Mouse (Mus musculus) embryonic facial prominence, embryonic 12.5 days (tissue): Measurements from ENCODE around the gene Slc44a2. TPM values are rescaled to one million over a fixed set of nuclear protein-coding genes. Genes with fewer than 3 reads are reported as not detected.
"Not testable (repeated sequence)": the region's sequence is repeated elsewhere in the genome, so short reads cannot be mapped to it uniquely, and the experiment has no call there.

Experiments used
- ATAC-seq: fragments of 200-750 bp; cut with Nextera tagmentation; 2 replicates; pipeline ENCODE4 v1.8.0; 2017; ENCODE audit not compliant: insufficient number of reproducible peaks, insufficient read depth, low FRiP score, low TSS enrichment
- H3K27ac ChIP-seq: fragments of 300-500 bp; sonication (generic); 2 replicates; pipeline ENCODE4 v1.5.1; 2016; ENCODE audit warnings: mild to moderate bottlenecking
- H3K27me3 ChIP-seq: fragments of 300-500 bp; sonication (generic); 2 replicates; pipeline ENCODE4 v1.6.1; 2016; ENCODE audit warnings: mild to moderate bottlenecking, moderate library complexity
- H3K36me3 ChIP-seq: fragments of 300-500 bp; sonication (generic); 2 replicates; pipeline ENCODE4 v1.6.1; 2016; ENCODE audit warnings: mild to moderate bottlenecking
- H3K4me1 ChIP-seq: fragments of 300-500 bp; sonication (generic); 2 replicates; pipeline ENCODE4 v1.6.1; 2016
- H3K4me2 ChIP-seq: fragments of 300-500 bp; sonication (generic); replicated peaks from 2 replicates; pipeline ENCODE4 v1.6.1; 2016; ENCODE audit warnings: mild to moderate bottlenecking, moderate library complexity
- H3K4me3 ChIP-seq: fragments of 300-500 bp; sonication (generic); 2 replicates; pipeline ENCODE4 v1.5.1; 2016; ENCODE audit warnings: mild to moderate bottlenecking
- H3K9ac ChIP-seq: fragments of 300-500 bp; sonication (generic); 2 replicates; pipeline ENCODE4 v1.6.1; 2016; ENCODE audit warnings: mild to moderate bottlenecking, moderate library complexity
- H3K9me3 ChIP-seq: fragments of 300-500 bp; sonication (generic); 2 replicates; pipeline ENCODE4 v1.6.1; 2016; ENCODE audit warnings: mild to moderate bottlenecking, moderate library complexity
- WGBS: fragments of 180-500 bp; shearing (Covaris S2); methylation state at CpG from one replicate; pipeline ENCODE4 v1.1.7; 2016; 5-methylcytosine and 5-hydroxymethylcytosine counted together
- polyA plus RNA-seq: library from polyadenylated mRNA; unstranded; fragments of >200 nt; fragmentation: Nextera tagmentation; extraction: Ambion mirVana; gene quantifications from 2 replicates; pipeline ENCODE4 v1.2.1, GENCODE M21; 2016

Slc44a2 gene
- polyA plus RNA-seq, 1 experiment from 2014 or later: 117 TPM

- Histone ChIP-seq H3K36me3 (0 out of 2 replicates have a peak, but pooled peaks cover 3% of the 10 kb centered on the region), H3K27ac (no peak overlapping the region), H3K4me3 (no peak overlapping the region; the same call in 1 of the 2 replicates), H3K4me1 (peaks cover 15% of the 10 kb centered on the region), H3K9ac (no peak overlapping the region), H3K9me3 (no peaks in the 10 kb centered on the region), H3K4me2 (peak overlapping the region; percentile 94), H3K27me3 (no peaks in the 10 kb centered on the region)
- 81% methylated on average over 19 of the region's 19 CpGs for WGBS
- no peak for ATAC-seq
Observed at GRCm38 (mm10) chr9:21322211-21322916, 1.9 kb downstream of the Slc44a2 start.

GRCm38 (mm10) chr9:21322917-21323297, 2.4 kb downstream of the Slc44a2 start:
- WGBS: 87% methylated on average over 8 of the region's 8 CpGs

GRCm38 (mm10) chr9:21324269-21324668, 3.8 kb downstream of the Slc44a2 start:
- WGBS: 89% methylated on average over 11 of the region's 11 CpGs
- Histone ChIP-seq H3K9me3 (no peaks in the 10 kb centered on the region), H3K9ac (no peak overlapping the region), H3K4me1 (peaks cover 15% of the 10 kb centered on the region), H3K4me3 (no peak overlapping the region), H3K36me3 (0 out of 2 replicates have a peak, but pooled peaks cover 3% of the 10 kb centered on the region), H3K27me3 (no peaks in the 10 kb centered on the region), H3K4me2 (no peak overlapping the region), H3K27ac (no peak overlapping the region)
- ATAC-seq: no peak

More at GRCm38 (mm10) chr9:21322917-21323297, 2.4 kb downstream of the Slc44a2 start:
- not testable (repeated sequence) for H3K27ac ChIP-seq, H3K36me3 ChIP-seq, H3K9ac ChIP-seq, H3K27me3 ChIP-seq, H3K4me3 ChIP-seq, H3K9me3 ChIP-seq, ATAC-seq, H3K4me2 ChIP-seq
- peaks cover 15% of the 10 kb centered on the region for H3K4me1 ChIP-seq

- Histone ChIP-seq H3K9me3 (no peaks in the 10 kb centered on the region), H3K27me3 (no peaks in the 10 kb centered on the region), H3K4me3 (no peak overlapping the region), H3K4me2 (no peak overlapping the region), H3K27ac (no peak overlapping the region), H3K4me1 (peaks cover 7% of the 10 kb centered on the region), H3K9ac (no peak overlapping the region), H3K36me3 (0 out of 2 replicates have a peak, but pooled peaks cover 5% of the 10 kb centered on the region)
- ATAC-seq: no peak
- WGBS: 76% methylated on average over 3 of the region's 3 CpGs
Observed at GRCm38 (mm10) chr9:21327569-21327968, 7.1 kb downstream of the Slc44a2 start.

GRCm38 (mm10) chr9:21328041-21328440, 7.5 kb downstream of the Slc44a2 start:
- WGBS: 75% methylated on average over 3 of the region's 3 CpGs

GRCm38 (mm10) chr9:21329041-21329440, 8.5 kb downstream of the Slc44a2 start:
- Histone ChIP-seq H3K4me3 (no peak overlapping the region), H3K9me3 (no peaks in the 10 kb centered on the region), H3K4me2 (no peak overlapping the region), H3K27me3 (no peaks in the 10 kb centered on the region), H3K36me3 (0 out of 2 replicates have a peak, but pooled peaks cover 5% of the 10 kb centered on the region), H3K27ac (no peak overlapping the region), H3K4me1 (peaks cover 15% of the 10 kb centered on the region), H3K9ac (no peak overlapping the region)
- 79% methylated on average over 2 of the region's 5 CpGs for WGBS
- no peak for ATAC-seq

More at GRCm38 (mm10) chr9:21328041-21328440, 7.5 kb downstream of the Slc44a2 start:
- Histone ChIP-seq H3K36me3 (0 out of 2 replicates have a peak, but pooled peaks cover 5% of the 10 kb centered on the region), H3K9ac (no peak overlapping the region), H3K27me3 (no peaks in the 10 kb centered on the region), H3K4me1 (peaks cover 12% of the 10 kb centered on the region), H3K4me2 (no peak overlapping the region), H3K9me3 (no peaks in the 10 kb centered on the region), H3K4me3 (no peak overlapping the region), H3K27ac (no peak overlapping the region)
- no peak for ATAC-seq

GRCm38 (mm10) chr9:21329699-21330289, 9.3 kb downstream of the Slc44a2 start:
- H3K27ac ChIP-seq: no peak overlapping the region
- no peak overlapping the region for H3K9ac ChIP-seq
- H3K27me3 ChIP-seq: no peaks in the 10 kb centered on the region
- ATAC-seq: no peak
- H3K9me3 ChIP-seq: no peaks in the 10 kb centered on the region
- H3K4me3 ChIP-seq: no peak overlapping the region
- H3K4me2 ChIP-seq: no peak overlapping the region
- 92% methylated on average over 10 of the region's 10 CpGs for WGBS
- peaks cover 15% of the 10 kb centered on the region for H3K4me1 ChIP-seq
- H3K36me3 ChIP-seq: 0 out of 2 replicates have a peak, but pooled peaks cover 3% of the 10 kb centered on the region

GRCm38 (mm10) chr9:21331365-21332140, 11.1 kb downstream of the Slc44a2 start:
- peaks cover 15% of the 10 kb centered on the region for H3K4me1 ChIP-seq
- 84% methylated on average over 12 of the region's 12 CpGs for WGBS
- ATAC-seq: no peak
- no peaks in the 10 kb centered on the region for H3K27me3 ChIP-seq
- H3K4me3 ChIP-seq: no peak overlapping the region
- 0 out of 2 replicates have a peak, but pooled peaks cover 3% of the 10 kb centered on the region for H3K36me3 ChIP-seq
- H3K9me3 ChIP-seq: no peaks in the 10 kb centered on the region
- H3K4me2 ChIP-seq: no peak overlapping the region
- no peak overlapping the region for H3K27ac ChIP-seq
- no peak overlapping the region for H3K9ac ChIP-seq

GRCm38 (mm10) chr9:21332161-21333061, 11.9 kb downstream of the Slc44a2 start:
- Histone ChIP-seq H3K36me3 (0 out of 2 replicates have a peak, but pooled peaks cover 3% of the 10 kb centered on the region), H3K4me1 (peaks cover 15% of the 10 kb centered on the region), H3K9me3 (no peaks in the 10 kb centered on the region), H3K9ac (0 out of 2 replicates have a peak overlapping the region, but pooled peaks have one; percentile 15), H3K27me3 (no peaks in the 10 kb centered on the region), H3K27ac (peak overlapping the region; percentile 36), H3K4me2 (no peak overlapping the region), H3K4me3 (no peak overlapping the region)
- WGBS: 30% methylated on average over 9 of the region's 9 CpGs
- ATAC-seq: no peak

- Histone ChIP-seq H3K9ac (no peak overlapping the region), H3K27me3 (no peaks in the 10 kb centered on the region), H3K36me3 (peaks cover 3% of the 10 kb centered on the region; the same call in 1 of the 2 replicates), H3K9me3 (no peaks in the 10 kb centered on the region), H3K4me3 (no peak overlapping the region), H3K4me1 (peaks cover 18% of the 10 kb centered on the region), H3K4me2 (no peak overlapping the region), H3K27ac (no peak overlapping the region)
- no peak for ATAC-seq
- 92% methylated on average over 1 of the region's 1 CpGs for WGBS
Observed at GRCm38 (mm10) chr9:21333523-21333922, 13.0 kb downstream of the Slc44a2 start.

GRCm38 (mm10) chr9:21334747-21335146, 14.2 kb downstream of the Slc44a2 start:
- Histone ChIP-seq H3K9ac (no peak overlapping the region), H3K27me3 (no peaks in the 10 kb centered on the region), H3K4me2 (no peak overlapping the region), H3K4me1 (peaks cover 18% of the 10 kb centered on the region), H3K36me3 (peaks cover 3% of the 10 kb centered on the region; the same call in 1 of the 2 replicates), H3K4me3 (no peak overlapping the region), H3K27ac (no peak overlapping the region), H3K9me3 (no peaks in the 10 kb centered on the region)
- no peak for ATAC-seq
